Mouse (Mus musculus): ENCODE measurements at regions not wholly inside any gene's neighbourhood (a gene's known extent, or its start where the extent isn't known, plus 50 kb on each side); places are given as distances from the start of the nearest gene placed in this dataset.
"Not testable (repeated sequence)": the region's sequence is repeated elsewhere in the genome, so short reads cannot be mapped to it uniquely, and the experiment has no call there.

DNA sequence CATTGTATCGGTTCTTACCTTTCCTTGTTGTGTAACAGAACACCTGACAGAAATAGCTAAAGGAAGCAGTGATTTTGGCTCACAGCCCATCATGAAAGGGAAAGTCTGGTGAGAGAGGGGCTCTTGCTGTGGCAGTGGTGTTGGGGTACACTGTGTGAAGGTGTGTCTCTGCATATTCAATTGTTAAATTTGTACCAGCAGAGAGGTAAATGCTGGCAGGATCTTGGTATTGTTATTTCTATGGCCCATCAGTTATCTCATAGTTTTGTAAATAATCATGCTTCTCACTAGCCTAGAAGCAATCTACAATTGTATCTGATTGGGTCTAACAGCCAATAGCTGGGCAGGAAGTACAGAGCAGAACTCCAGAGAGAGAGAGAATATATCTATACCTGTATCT, 95.7 kb downstream of the Mfap3l start:
- H3K4me3 ChIP-seq: no peak overlapping the region
- H3K27me3 ChIP-seq: no peaks in the 10 kb centered on the region
- no peak overlapping the region for H3K9ac ChIP-seq
- no peak for ATAC-seq (ENCODE audit: borderline replicate concordance, extremely low read depth, low FRiP score, low TSS enrichment)
- H3K4me1 ChIP-seq: no peaks in the 10 kb centered on the region
- WGBS: 81% methylated on average over 1 of the region's 1 CpGs
- no peaks in the 10 kb centered on the region for H3K36me3 ChIP-seq
- no peak overlapping the region for H3K4me2 ChIP-seq
- no peak overlapping the region for H3K27ac ChIP-seq
- H3K9me3 ChIP-seq: no peaks in the 10 kb centered on the region

DNA sequence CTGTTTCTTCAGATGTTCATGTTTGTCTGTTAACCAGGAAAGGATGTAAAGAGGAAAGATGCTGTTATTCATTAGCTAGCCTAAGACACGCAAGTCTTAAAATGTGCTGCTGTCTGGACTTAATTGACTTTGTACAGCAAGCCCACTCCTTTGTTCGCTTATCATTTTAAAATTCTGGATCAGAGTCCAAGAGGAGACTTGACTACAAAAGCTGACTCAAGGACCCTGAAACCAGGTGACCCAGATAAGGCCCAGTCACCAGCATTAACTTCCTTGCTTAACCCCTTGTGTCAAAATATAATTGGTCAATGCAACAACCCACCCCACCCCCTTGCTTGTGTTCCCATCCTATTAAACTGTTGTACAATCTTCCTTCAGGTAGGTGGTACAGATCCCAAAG, 99.9 kb downstream of the Mfap3l start:
- Histone ChIP-seq H3K27ac (no peak overlapping the region), H3K27me3 (no peaks in the 10 kb centered on the region), H3K9me3 (no peaks in the 10 kb centered on the region), H3K4me2 (no peak overlapping the region), H3K4me3 (no peak overlapping the region), H3K4me1 (no peaks in the 10 kb centered on the region), H3K9ac (no peak overlapping the region), H3K36me3 (no peaks in the 10 kb centered on the region)
- ATAC-seq (ENCODE audit: borderline replicate concordance, extremely low read depth, low FRiP score, low TSS enrichment): no peak
- WGBS: 71% methylated on average over 2 of the region's 2 CpGs

DNA sequence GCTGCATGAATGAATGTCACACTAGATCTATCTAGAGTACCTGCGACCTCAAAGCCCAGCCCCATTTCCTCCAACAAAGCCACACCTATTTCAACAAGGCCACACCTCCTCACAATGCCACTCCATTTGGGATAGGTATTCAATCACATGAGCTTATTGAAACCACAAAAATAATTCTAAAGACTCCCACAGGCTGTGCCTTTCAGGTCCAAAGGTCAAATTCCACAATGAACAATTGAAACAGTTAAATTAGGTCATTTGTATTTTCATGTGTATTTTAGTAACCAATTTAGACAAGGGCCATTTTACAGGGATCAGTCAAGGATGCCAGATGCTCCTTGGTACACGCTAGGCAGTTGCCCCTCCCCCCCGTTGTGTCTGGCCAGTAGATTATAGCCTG, 103.3 kb downstream of the Mfap3l start:
- Histone ChIP-seq H3K4me3 (no peak overlapping the region), H3K27me3 (no peaks in the 10 kb centered on the region), H3K4me2 (no peak overlapping the region), H3K9me3 (no peaks in the 10 kb centered on the region), H3K9ac (no peak overlapping the region), H3K36me3 (no peaks in the 10 kb centered on the region), H3K4me1 (no peaks in the 10 kb centered on the region), H3K27ac (no peak overlapping the region)
- no peak for ATAC-seq (ENCODE audit: borderline replicate concordance, extremely low read depth, low FRiP score, low TSS enrichment)
- 82% methylated on average over 3 of the region's 3 CpGs for WGBS

DNA sequence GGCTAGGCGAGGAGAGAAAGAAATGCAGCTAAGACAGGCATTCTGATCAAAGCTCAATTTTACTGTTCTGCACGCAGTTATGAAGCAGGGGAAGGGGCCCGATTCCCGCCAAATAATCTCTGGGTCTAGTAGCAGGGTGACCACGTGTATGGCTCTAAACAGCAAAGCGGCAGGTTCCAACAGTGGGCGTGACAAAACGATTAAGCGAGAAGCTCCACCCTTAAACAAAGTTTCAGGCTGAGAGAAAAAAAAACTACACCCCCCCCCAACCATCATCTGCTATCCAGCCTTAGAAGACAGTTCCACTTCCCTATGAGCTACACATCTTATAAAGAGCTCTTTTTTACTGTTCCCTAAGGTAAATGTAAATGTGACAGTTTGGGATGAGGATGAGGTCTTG, 103.8 kb downstream of the Mfap3l start:
- no peaks in the 10 kb centered on the region for H3K4me1 ChIP-seq
- H3K4me3 ChIP-seq: no peak overlapping the region
- H3K4me2 ChIP-seq: no peak overlapping the region
- no peak overlapping the region for H3K9ac ChIP-seq
- no peaks in the 10 kb centered on the region for H3K9me3 ChIP-seq
- ATAC-seq (ENCODE audit: borderline replicate concordance, extremely low read depth, low FRiP score, low TSS enrichment): no peak
- WGBS: 85% methylated on average over 9 of the region's 9 CpGs
- no peaks in the 10 kb centered on the region for H3K27me3 ChIP-seq
- no peaks in the 10 kb centered on the region for H3K36me3 ChIP-seq
- no peak overlapping the region for H3K27ac ChIP-seq

DNA sequence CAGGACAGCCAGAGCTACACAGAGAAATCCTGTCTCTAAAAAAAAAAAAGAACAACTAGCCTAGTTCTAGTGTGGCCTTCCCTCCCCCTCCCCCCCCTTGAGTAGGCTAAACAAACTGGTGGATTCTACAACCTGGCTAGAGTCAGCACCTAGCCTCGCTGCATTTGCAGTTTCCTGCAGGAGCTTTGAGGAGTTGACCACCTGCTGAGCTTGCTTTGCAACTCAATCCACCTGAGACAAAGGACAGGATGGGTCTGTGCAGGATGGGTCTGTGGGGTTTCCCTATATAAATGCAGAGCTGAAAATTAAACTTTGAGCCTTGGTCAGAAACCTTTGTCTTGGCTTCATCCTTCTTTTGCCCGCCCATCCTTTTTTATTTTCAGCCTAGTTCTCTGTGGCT, 104.3 kb downstream of the Mfap3l start:
- Histone ChIP-seq H3K4me3 (no peak overlapping the region), H3K4me1 (no peaks in the 10 kb centered on the region), H3K9me3 (no peaks in the 10 kb centered on the region), H3K27ac (no peak overlapping the region), H3K36me3 (no peaks in the 10 kb centered on the region), H3K27me3 (no peaks in the 10 kb centered on the region), H3K9ac (no peak overlapping the region), H3K4me2 (no peak overlapping the region)
- ATAC-seq (ENCODE audit: borderline replicate concordance, extremely low read depth, low FRiP score, low TSS enrichment): no peak
- 63% methylated on average over 2 of the region's 2 CpGs for WGBS

DNA sequence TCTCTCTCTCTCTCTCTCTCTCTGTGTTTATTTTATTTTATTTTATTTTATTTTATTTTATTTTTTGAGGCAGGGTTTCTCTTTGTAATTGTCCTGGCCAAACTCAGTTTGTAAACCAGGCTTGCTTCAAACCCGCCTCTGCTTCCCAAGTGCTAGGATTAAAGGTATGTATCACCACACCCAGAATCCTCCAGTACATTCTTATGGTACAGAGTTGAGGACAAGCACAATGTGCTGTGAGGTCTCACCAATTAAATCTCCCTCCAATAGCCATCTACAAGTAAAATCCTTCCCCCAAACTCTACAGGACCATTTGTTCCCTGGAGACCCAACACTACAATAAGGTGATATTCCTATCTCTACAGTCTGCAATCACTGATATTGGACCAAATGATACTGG, 105.0 kb downstream of the Mfap3l start:
- Histone ChIP-seq H3K27ac (no peak overlapping the region), H3K4me2 (no peak overlapping the region), H3K9me3 (no peaks in the 10 kb centered on the region), H3K4me3 (no peak overlapping the region), H3K4me1 (no peaks in the 10 kb centered on the region), H3K27me3 (no peaks in the 10 kb centered on the region), H3K36me3 (no peaks in the 10 kb centered on the region), H3K9ac (no peak overlapping the region)
- 100% methylated on average over 1 of the region's 1 CpGs for whole genome bisulfite sequencing
- no peak for ATAC-seq (ENCODE audit: borderline replicate concordance, extremely low read depth, low FRiP score, low TSS enrichment)

DNA sequence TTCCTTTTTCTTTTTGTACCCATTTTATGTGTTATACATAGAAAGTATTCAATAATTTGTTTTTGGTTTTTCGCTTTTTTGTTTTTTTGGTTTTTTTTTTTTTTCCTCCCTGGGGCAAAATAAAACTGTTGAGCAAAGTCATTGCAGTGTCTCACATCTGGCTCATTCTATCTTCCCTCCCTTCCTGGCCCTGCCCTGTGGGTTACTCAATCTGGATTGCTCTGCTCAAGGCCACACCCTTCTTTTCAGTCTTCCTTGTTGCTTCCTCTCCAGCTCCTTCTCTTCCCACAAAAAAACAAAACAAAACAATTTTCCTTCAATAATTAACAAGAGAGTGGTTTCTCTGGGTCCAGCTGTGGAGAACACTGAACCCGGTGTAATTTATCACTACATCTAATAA, 113.2 kb downstream of the Mfap3l start:
- H3K4me3 ChIP-seq: no peak overlapping the region
- no peaks in the 10 kb centered on the region for H3K36me3 ChIP-seq
- H3K4me1 ChIP-seq: no peaks in the 10 kb centered on the region
- no peak for ATAC-seq (ENCODE audit: borderline replicate concordance, extremely low read depth, low FRiP score, low TSS enrichment)
- WGBS: 87% methylated on average over 2 of the region's 2 CpGs
- H3K27ac ChIP-seq: no peak overlapping the region
- H3K4me2 ChIP-seq: no peak overlapping the region
- H3K9me3 ChIP-seq: no peaks in the 10 kb centered on the region
- H3K9ac ChIP-seq: no peak overlapping the region
- no peaks in the 10 kb centered on the region for H3K27me3 ChIP-seq

DNA sequence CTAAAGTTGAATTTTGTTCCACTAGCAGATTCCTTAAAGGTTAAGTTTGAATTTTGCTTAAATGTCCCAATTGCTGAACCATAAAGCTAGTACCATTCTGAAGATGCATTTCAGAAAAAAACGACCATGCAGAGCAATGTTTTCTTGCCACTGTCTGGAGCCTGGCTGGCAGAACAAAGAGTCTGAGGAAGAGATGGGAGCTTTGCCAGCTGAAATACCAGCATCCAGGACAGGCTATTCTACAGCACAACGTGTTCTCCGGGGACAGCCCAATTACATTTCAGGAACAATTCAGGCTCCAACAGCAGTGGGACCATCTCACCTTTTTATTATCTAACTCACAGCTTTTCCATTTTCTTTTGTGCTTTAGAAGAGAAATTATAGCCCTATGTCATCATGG, 113.9 kb downstream of the Mfap3l start:
- Histone ChIP-seq H3K27me3 (no peaks in the 10 kb centered on the region), H3K27ac (no peak overlapping the region), H3K4me3 (no peak overlapping the region), H3K9ac (no peak overlapping the region), H3K36me3 (no peaks in the 10 kb centered on the region), H3K9me3 (no peaks in the 10 kb centered on the region), H3K4me1 (no peaks in the 10 kb centered on the region), H3K4me2 (no peak overlapping the region)
- 68% methylated on average over 3 of the region's 3 CpGs for WGBS
- no peak for ATAC-seq (ENCODE audit: borderline replicate concordance, extremely low read depth, low FRiP score, low TSS enrichment)

DNA sequence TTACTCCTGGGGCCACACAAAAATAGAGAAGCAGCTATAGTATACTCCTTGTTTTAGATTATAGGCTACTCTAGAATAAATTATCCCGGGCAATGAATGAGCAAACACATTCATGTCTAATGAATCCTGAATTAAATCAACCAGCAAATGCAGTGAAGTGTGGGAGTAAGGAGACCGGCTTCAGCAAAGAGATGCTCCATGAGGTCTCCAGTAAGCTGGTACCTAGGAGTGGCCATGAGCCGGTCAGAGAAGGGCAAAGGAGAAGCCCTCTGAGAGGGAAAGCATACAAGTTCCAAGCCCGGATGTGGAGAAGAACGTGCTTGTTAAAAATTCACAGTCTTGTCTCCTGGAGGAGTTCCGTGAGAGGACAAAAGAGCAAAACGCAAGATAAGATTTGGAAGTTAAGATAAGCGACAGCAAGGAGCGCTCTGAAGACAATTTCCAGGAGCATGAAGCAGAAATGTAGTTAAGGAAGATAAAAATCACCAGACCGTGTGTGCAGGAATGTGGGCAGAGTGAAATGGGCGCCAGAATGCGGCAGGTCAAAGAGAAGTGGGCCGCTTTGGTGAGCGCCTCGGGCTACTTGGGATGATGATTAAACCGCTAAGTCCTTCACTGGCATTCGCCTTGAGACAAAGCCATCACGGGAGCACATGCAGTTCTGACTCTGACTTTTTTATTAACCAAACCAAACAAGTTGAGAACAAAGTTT, 123.2 kb downstream of the Mfap3l start:
- Histone ChIP-seq H3K4me2 (peak overlapping the region; percentile 26; the same call in 1 of the 2 replicates), H3K27ac (peak overlapping the region; percentile 33; the same call in 1 of the 2 replicates), H3K36me3 (no peaks in the 10 kb centered on the region), H3K9me3 (no peaks in the 10 kb centered on the region), H3K4me1 (no peaks in the 10 kb centered on the region), H3K27me3 (no peaks in the 10 kb centered on the region), H3K9ac (no peak overlapping the region), H3K4me3 (no peak overlapping the region)
- ATAC-seq (ENCODE audit: borderline replicate concordance, extremely low read depth, low FRiP score, low TSS enrichment): no peak
- WGBS: 59% methylated on average over 18 of the region's 18 CpGs

DNA sequence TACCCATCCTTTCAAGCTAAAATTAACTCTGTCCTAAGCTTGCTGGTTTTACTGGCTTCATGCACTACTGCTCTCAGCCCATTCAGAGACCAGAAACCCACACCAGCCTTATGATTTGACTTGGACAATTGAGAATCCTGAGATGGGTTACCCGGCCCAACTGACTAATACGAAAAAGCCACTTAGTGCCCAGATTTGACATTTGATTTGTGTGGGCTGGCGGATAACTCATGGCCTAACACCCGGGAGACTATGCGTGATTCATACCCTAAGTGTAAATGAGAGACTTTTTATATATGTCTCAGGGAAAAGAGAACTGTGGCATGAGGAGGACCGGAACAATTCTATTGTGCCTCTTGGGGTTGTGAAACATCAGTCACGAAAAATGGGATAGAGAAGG, 126.3 kb upstream of the Hpf1 start:
- Histone ChIP-seq H3K27me3 (no peaks in the 10 kb centered on the region), H3K4me2 (no peak overlapping the region), H3K36me3 (no peaks in the 10 kb centered on the region), H3K27ac (no peak overlapping the region), H3K4me1 (no peaks in the 10 kb centered on the region), H3K9me3 (no peaks in the 10 kb centered on the region), H3K9ac (no peak overlapping the region), H3K4me3 (no peak overlapping the region)
- 90% methylated on average over 7 of the region's 7 CpGs for WGBS
- ATAC-seq (ENCODE audit: borderline replicate concordance, extremely low read depth, low FRiP score, low TSS enrichment): no peak

DNA sequence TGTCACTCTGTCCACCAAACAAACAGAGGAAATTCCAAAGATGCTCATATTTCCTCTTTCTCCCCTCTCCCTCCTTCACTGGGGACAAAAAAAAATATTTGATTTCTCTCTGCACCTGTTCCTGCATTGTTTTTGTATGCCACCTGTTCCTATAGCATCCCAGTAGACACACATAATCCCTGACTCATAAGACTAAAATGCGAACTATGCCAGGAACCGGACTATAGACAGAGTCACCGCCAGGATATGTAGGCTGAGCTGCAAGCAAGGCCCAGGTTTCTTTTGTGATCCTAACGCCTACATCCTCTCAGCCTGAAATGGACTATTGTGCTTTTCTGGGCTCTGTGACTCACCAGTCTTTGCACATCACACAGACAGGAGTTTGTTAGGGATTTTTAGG, 116.9 kb upstream of the Hpf1 start:
- WGBS: 44% methylated on average over 4 of the region's 4 CpGs
- H3K27me3 ChIP-seq: no peaks in the 10 kb centered on the region
- no peak overlapping the region for H3K27ac ChIP-seq
- H3K36me3 ChIP-seq: no peaks in the 10 kb centered on the region
- H3K4me1 ChIP-seq: no peaks in the 10 kb centered on the region
- no peaks in the 10 kb centered on the region for H3K9me3 ChIP-seq
- H3K9ac ChIP-seq: no peak overlapping the region
- ATAC-seq (ENCODE audit: borderline replicate concordance, extremely low read depth, low FRiP score, low TSS enrichment): no peak
- no peak overlapping the region for H3K4me3 ChIP-seq
- no peak overlapping the region for H3K4me2 ChIP-seq

DNA sequence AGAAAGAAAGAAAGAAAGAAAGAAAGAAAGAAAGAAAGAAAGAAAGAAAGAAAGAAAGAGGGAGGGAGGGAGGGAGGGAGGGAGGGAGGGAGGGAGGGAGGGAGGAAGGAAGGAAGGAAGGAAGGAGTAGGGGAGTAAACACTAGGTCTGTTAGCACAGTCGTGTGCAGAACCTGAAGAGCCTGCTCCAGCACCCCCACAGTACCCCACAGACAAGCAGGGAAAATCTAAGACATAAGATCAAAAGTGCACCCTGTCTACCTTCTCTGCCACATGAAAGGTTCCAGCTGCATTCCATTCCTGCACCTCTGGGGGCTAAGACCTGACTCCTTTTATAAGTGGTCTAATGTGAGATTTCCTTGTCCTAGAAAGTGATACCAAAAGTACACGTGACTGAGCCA, 114.0 kb upstream of the Hpf1 start:
- not testable (repeated sequence) for H3K4me2 ChIP-seq, H3K36me3 ChIP-seq, H3K4me1 ChIP-seq, H3K9ac ChIP-seq, H3K9me3 ChIP-seq, H3K27ac ChIP-seq, H3K27me3 ChIP-seq, H3K4me3 ChIP-seq
- 0 out of 2 replicates have a peak, but pooled peaks have one; percentile 42 for ATAC-seq (ENCODE audit: borderline replicate concordance, extremely low read depth, low FRiP score, low TSS enrichment)
- WGBS: 18% methylated on average over 2 of the region's 2 CpGs

DNA sequence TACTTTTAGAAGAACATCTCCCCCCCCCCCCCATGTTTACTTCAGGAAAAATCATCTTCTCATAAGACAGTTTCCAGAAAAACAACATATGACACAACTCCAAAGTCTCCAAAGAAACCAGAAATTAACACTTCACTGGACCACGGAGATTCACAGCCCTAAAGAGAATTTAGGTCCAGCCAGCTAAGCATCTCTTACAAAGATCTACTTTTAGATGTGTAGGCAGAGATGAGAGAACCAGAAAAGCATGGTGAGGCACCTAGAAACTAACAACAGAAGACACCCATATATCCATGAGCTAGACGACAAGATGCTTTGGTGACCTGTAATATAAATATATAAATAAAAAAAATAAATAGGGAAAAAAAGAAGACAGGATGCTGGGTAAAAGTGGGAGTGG, 105.2 kb upstream of the Hpf1 start:
- no peaks in the 10 kb centered on the region for H3K27me3 ChIP-seq
- 80% methylated on average over 2 of the region's 2 CpGs for WGBS
- no peaks in the 10 kb centered on the region for H3K36me3 ChIP-seq
- no peak overlapping the region for H3K27ac ChIP-seq
- no peak for ATAC-seq (ENCODE audit: borderline replicate concordance, extremely low read depth, low FRiP score, low TSS enrichment)
- H3K9me3 ChIP-seq: no peaks in the 10 kb centered on the region
- no peak overlapping the region for H3K9ac ChIP-seq
- no peak overlapping the region for H3K4me3 ChIP-seq
- H3K4me2 ChIP-seq: no peak overlapping the region
- H3K4me1 ChIP-seq: no peaks in the 10 kb centered on the region
